Mouse (Mus musculus) common myeloid progenitor, adult 5-6 weeks (primary cell): Measurements from ENCODE around the gene Rhox2c. TPM values are rescaled to one million over a fixed set of nuclear protein-coding genes. Genes with fewer than 3 reads are reported as not detected.
"Not testable (repeated sequence)": the region's sequence is repeated elsewhere in the genome, so short reads cannot be mapped to it uniquely, and the experiment has no call there.

Source experiments
- ATAC-seq: replicated peaks from 2 replicates; pipeline ENCODE4 v1.8.0; 2016; ENCODE audit warnings: low read depth, mild to moderate bottlenecking, moderate TSS enrichment, inconsistent platforms; ENCODE audit not compliant: poor library complexity, severe bottlenecking
- total RNA-seq: library from RNA; stranded (forward); fragments of 200-1000, 187-1606 nt; gene quantifications from 2 replicates; pipeline ENCODE4 v1.2.3, GENCODE M21; 2017

Gene Rhox2c
- total RNA-seq: not detected in 2 replicates

DNA sequence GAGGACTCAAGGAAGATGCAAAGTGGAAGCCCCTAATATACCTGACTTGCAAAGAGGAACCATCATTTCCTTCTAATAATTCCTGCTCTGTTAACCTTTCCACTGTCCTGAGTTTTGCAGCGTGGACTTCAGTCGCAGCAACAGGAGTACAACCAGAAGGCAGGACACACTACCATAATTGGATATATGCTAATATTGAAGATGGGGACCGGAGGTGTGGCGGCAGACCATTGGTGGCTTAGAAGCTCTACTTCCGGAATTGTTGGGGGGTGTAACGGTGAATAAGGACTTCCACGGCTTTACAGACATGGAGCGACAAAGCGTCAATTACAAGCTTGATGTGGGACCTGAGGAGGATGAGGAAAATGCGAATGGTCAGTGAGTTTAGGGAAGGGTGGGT is at the start of gene Rhox2c:
TSS of gene Rhox2c (plus strand) at position 301 of the 400 bp plus-strand sequence.
- ATAC-seq: not testable (repeated sequence)

DNA sequence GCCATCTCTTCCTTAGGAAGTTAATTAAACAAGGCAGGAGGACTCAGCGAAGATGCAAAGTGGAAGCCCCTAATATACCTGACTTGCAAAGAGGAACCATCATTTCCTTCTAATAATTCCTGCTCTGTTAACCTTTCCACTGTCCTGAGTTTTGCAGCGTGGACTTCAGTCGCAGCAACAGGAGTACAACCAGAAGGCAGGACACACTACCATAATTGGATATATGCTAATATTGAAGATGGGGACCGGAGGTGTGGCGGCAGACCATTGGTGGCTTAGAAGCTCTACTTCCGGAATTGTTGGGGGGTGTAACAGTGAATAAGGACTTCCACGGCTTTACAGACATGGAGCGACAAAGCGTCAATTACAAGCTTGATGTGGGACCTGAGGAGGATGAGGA is 41.7 kb upstream of the Rhox2c start, which contains the start of gene Rhox2b:
TSS of gene Rhox2b (plus strand) at position 301 of the 400 bp plus-strand sequence.
- not testable (repeated sequence) for ATAC-seq

DNA sequence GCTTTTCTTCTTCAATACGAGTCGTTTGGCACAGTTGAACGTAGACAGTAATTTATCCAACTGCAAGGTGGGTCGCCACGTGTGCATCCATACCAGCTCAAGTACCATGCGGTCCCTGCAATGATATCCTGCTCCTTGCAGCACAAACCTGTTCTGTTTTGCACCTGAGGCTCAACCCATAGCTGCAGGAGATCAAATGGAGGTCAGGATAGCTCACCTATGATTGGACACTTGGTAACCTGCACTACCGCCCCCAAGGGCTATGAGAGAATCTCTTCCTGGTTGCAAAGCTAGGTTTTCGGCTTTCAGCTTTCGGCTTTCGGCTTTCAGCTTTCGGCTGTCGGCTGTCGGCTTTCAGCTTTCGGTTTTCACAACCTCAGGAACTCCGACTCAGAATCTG is 21.3 kb upstream of the Rhox2c start, which contains the start of gene Rhox4b:
TSS of gene Rhox4b (plus strand) at position 301 of the 400 bp plus-strand sequence.
- ATAC-seq: not testable (repeated sequence)

DNA sequence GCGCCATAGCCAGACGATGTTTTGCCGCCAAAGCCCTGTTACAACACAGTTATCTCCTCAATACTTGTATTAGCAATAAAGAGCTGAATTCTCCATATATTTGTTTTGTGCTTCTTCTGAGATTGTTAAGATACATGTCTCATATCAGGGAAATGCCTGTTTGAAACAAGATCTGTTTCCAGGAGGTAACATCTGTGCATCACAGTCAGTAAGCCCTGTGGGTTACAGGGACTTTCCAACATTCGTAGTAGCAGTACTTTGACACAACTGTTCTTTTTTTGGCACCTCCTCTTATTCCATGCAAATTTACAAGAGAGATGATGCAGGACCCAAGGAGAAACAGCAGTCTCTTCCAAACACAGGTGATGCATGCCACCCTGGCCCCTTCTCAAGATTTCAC is 4.8 kb downstream of the Rhox2c start, which contains the start of gene Rhox3c:
TSS of gene Rhox3c (plus strand) at position 301 of the 400 bp plus-strand sequence.
- ATAC-seq: not testable (repeated sequence)

DNA sequence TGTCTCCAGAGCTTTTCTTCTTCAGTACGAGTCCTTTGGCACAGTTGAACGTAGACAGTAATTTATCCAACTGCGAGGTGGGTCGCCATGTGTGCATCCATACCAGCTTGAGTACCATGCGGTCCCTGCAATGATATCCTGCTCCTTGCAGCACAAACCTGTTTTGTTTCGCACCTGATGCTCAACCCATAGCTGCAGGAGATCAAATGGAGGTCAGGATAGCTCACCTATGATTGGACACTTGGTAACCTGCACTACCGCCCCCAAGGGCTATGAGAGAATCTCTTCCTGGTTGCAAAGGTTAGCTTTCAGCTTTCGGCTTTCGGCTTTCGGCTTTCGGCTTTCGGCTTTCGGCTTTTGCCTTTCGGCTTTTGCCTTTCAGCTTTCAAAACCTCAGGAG is 26.6 kb downstream of the Rhox2c start, which contains the start of gene Rhox4c:
TSS of gene Rhox4c (plus strand) at position 301 of the 400 bp plus-strand sequence.
- not testable (repeated sequence) for ATAC-seq

DNA sequence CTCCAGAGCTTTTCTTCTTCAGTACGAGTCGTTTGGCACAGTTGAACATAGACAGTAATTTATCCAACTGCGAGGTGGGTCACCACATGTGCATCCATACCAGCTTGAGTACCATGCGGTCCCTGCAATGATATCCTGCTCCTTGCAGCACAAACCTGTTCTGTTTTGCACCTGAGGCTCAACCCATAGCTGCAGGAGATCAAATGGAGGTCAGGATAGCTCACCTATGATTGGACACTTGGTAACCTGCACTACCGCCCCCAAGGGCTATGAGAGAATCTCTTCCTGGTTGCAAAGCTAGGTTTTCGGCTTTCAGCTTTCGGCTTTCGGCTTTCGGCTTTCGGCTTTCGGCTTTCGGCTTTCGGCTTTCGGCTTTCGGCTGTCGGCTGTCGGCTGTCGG is 60.6 kb downstream of the Rhox2c start, which contains the start of gene Rhox4d:
TSS of gene Rhox4d (plus strand) at position 301 of the 400 bp plus-strand sequence.
- ATAC-seq: not testable (repeated sequence)

Other genes starting within 250 kb of the Rhox2c start
- not detected in 2 replicates for gene Gm9, start 242.6 kb upstream of the Rhox2c start, total RNA-seq
- gene Rhox1, start 231.4 kb upstream of the Rhox2c start, total RNA-seq: not detected in 2 replicates
- not detected in 2 replicates for gene Rhox2a, start 208.7 kb upstream of the Rhox2c start, total RNA-seq
- gene Rhox3a, start 203.8 kb upstream of the Rhox2c start, total RNA-seq: not detected in 2 replicates
- not detected in 2 replicates for gene Rhox4a, start 188.3 kb upstream of the Rhox2c start, total RNA-seq
- gene Rhox3a2, start 73.7 kb upstream of the Rhox2c start, total RNA-seq: not detected in 2 replicates
- not detected in 2 replicates for gene Rhox4a2, start 62.8 kb upstream of the Rhox2c start, total RNA-seq
- not detected in 2 replicates for gene Rhox2b, start 41.6 kb upstream of the Rhox2c start, total RNA-seq
- not detected in 2 replicates for gene Rhox4b, start 21.2 kb upstream of the Rhox2c start, total RNA-seq
- gene Rhox3c, start 4.9 kb downstream of the Rhox2c start, total RNA-seq: not detected in 2 replicates
- gene Rhox4c, start 26.7 kb downstream of the Rhox2c start, total RNA-seq: not detected in 2 replicates
- gene Rhox2d, start 39.7 kb downstream of the Rhox2c start, total RNA-seq: not detected in 2 replicates
- gene Rhox4d, start 60.7 kb downstream of the Rhox2c start, total RNA-seq: not detected in 2 replicates
- gene Rhox2e, start 76.8 kb downstream of the Rhox2c start, total RNA-seq: not detected in 2 replicates
- gene Rhox3e, start 88.3 kb downstream of the Rhox2c start, total RNA-seq: not detected in 2 replicates
- not detected in 2 replicates for gene Rhox4e, start 103.7 kb downstream of the Rhox2c start, total RNA-seq
- not detected in 2 replicates for gene Rhox2f, start 117.7 kb downstream of the Rhox2c start, total RNA-seq
- not detected in 2 replicates for gene Rhox3f, start 127.3 kb downstream of the Rhox2c start, total RNA-seq
- not detected in 2 replicates for gene Rhox4f, start 154.0 kb downstream of the Rhox2c start, total RNA-seq
- not detected in 2 replicates for gene Rhox3g, start 174.9 kb downstream of the Rhox2c start, total RNA-seq
- not detected in 2 replicates for gene Rhox2g, start 189.8 kb downstream of the Rhox2c start, total RNA-seq
- gene Rhox4g, start 197.6 kb downstream of the Rhox2c start, total RNA-seq: not detected in 2 replicates
- gene Rhox3h, start 215.1 kb downstream of the Rhox2c start, total RNA-seq: not detected in 2 replicates
- not detected in 2 replicates for gene Rhox2h, start 219.6 kb downstream of the Rhox2c start, total RNA-seq